Mouse (Mus musculus) CD4-positive helper T cell, adult 2 months (primary cell): ENCODE measurements around the gene Marcksl1.

Experiments used
- DNase-seq: peaks from one replicate; pipeline ENCODE4 v3.0.0-alpha.2; 2012; ENCODE audit warnings: low read depth, missing footprints, low spot score

Marcksl1 gene

DNA sequence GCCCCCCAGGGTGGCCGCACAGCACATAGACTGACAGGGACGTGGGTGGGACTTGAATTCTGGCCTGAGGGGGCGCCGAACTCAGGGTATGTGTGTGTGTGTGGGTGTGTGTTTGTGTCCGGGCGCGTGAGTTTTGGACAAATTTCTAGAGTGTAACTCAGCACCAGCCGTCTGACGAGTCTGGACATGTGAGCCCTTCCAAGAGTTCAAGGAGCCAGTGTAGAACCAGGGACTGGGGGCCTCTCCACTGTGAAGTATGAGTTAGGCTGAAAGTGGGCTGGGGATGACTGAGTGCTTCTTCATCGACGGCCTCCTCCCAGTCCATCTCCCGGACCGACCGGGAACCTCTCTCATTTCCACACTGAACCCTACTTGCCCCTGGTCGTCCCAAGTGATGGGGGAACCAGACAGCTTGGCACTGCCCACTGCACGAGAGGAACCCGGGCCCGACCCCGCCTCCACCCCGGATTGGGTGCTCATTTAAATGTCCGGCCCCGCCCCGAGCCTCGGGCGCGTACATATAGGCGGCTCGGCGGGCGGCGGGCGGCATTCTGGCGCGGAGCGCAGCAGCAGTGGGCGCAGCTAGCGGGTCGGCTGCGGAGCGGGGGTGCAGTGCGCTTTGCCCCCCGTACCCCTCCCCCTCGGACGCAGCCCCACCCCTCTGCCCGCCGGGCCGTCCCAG, at the start of gene Marcksl1:
Gene Marcksl1 (plus strand): TSS at position 496 of the 682 bp plus-strand sequence.
- DNase-seq, result peak; percentile 85

- no peak for DNase-seq
Observed at GRCm38 (mm10) chr4:129464286-129464815, 49.0 kb upstream of the Marcksl1 start.

DNA sequence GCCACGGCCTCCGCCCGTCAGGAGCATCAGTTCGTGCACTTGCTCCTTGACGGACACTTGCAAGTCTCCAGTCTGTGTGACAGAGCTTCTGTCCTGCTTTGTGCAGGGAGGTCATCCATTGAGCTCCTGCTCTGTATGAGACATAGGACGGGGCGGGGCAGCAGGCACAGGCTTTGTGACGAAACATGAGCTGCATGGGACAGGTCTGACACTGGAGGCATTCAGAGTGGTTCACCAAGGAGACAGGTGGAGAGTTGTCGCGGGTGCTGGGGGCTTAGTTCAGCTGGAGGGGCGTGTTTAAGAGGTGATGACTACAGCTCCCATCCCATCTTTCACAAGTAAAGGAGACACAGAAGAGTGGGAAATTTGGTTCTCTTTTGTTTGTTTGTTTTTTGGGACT, 37.3 kb upstream of the Marcksl1 start:
- no peak for DNase-seq

GRCm38 (mm10) chr4:129479863-129480262, 33.5 kb upstream of the Marcksl1 start:
- no peak for DNase-seq

DNA sequence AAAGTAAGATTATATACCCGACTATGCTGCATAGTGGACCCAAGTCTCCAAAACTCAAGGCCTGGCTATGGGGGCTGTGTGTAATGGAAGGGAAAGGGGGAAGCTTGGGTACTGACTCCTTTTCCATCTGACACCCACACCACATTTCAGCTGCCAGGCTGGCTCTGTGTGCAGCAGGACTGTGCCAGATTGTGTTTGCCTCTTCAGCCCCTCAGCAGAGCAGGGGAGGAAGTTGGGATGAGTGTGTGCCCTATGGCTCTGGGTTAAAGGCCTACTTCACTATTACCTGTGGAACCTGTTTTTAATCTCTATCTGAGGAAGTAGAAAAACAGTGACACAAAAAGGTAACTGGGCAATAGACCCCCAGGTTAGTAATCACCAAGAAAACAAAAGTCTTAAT, 32.3 kb upstream of the Marcksl1 start:
- no peak for DNase-seq

- DNase-seq, result peak; percentile 53
Observed at GRCm38 (mm10) chr4:129490972-129491880, 22.2 kb upstream of the Marcksl1 start, which contains the start of the genes Tssk3 and Fam229a. TSS of gene Tssk3 (minus strand) at chr4:129491022. TSS of gene Fam229a (plus strand) at chr4:129491190.

GRCm38 (mm10) chr4:129494681-129495080, 18.7 kb upstream of the Marcksl1 start:
- no peak for DNase-seq

GRCm38 (mm10) chr4:129495672-129496562, 17.5 kb upstream of the Marcksl1 start:
- no peak for DNase-seq

GRCm38 (mm10) chr4:129496631-129497030, 16.8 kb upstream of the Marcksl1 start:
- DNase-seq, result peak; percentile 63

- no peak for DNase-seq
Observed at GRCm38 (mm10) chr4:129498941-129499340, 14.4 kb upstream of the Marcksl1 start.

DNA sequence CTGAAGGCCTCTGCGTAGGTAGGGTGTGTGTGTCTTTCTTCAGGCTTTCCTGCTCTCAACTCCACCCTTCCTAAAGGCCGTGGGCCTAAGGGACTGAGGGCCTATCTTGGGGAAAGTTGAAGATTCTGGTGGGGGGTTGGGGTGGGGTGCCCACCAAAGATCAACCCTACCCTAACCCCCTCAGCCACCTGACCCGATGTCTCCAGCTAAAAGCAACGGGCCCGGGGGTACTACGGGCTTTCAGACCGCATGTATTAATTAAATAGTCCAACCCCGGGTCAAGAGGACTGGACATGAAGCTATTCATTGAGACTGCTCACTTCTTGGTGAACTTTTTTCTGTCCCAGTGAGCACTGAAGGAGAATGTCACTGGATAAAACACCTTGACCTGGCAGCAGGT, 13.4 kb upstream of the Marcksl1 start:
- DNase-seq, result no peak

- DNase-seq, result peak; percentile 82
Observed at GRCm38 (mm10) chr4:129500607-129501566, 12.5 kb upstream of the Marcksl1 start.

DNA sequence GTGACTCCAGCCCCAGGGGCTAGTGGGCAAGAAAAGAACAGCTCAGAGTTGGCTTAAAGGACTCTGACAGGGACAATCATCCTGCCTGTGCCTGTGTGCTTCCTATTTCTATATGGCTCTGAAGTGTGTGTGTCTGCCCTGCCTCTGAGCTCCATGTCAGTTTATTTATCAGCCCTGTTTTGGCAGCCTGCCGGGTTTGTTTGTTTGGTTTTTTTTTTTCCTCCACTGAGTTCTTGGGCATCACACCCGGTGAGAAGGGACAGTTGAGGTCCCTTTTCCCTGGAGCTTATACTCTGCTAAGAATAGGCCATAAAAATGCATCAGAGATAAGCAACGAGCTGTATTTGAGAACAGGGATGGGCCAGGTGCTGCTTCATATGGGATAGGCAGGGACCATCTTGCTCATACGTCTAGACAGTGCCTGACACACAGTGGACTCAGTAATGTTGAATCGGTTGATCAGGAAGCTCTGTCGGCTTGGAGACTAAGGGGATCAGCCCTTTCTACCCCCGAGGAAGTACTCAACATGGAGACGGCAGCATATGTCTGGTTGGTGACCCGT, 11.0 kb upstream of the Marcksl1 start:
- no peak for DNase-seq

GRCm38 (mm10) chr4:129502901-129503444, 10.4 kb upstream of the Marcksl1 start:
- no peak for DNase-seq

DNA sequence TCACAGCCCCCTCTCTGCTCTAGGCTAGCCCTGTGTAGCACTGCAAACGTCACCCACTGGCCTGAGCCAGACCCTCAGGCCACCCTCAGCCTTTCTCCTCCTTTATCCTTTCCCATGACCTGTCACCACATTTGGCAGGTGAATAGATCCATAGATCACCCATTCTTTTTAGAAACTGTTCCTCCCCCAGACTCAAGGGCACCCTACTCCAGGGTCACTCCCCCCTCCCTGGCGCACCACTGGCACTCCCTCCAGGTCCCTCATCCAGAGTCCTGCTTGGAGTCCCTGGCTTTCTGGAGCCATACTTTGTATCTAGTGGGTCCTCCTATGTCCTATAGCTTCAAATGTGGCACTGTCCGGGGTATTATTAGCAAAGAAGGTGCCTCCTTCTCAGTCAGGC, 7.9 kb upstream of the Marcksl1 start:
- no peak for DNase-seq

DNA sequence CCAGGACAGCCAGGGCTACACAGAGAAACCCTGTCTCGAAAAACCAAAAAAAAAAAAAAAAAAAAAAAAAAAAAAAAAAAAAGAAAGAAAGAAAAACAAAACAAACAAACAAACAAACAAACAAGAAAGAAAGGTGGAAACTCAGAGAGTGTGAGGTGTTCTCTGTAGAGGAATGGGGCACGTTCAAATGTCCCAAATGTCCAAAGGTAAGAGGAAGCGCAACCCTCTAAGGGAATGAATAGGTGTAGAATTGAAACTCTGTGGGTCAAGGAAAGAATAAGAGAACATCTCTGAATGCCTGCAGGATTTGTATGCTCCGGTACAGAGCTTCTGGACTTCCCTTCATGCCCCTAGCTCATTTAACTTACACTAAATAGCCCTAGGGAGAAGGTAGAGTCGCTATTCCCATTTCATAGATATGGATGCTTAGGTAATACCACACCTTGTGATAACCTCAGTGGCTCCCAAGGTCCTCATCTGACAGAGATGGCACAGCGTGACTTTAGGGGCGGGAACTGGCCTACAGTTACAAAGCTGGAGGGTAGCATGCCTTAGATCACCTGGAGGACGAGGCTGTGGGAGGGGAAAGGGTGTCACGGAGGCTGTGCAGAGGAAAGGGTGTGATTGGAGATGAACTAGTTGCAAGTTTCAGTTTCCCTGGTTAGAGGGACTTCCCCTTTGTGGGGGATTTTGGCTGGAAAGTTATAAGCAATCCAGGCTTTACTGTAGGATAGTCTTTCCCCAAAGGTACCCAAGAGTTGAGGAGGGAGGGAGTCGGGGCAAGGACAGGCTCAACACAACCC, 5.7 kb upstream of the Marcksl1 start:
- DNase-seq, result peak; percentile 60

DNA sequence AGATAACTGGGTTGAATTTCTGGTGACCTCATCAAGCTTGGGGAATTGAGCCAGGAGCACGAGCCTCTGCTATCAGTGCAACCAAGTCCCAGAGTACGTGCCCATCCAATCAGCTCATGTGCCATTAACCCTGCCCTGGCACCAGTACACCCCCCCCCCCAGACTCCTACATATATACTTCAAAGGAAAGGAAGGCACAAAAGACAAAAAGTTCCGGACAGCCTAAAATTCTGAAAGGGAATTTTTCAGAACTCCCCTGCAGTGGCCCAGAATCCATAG, 5.2 kb upstream of the Marcksl1 start:
- DNase-seq, result no peak

GRCm38 (mm10) chr4:129508834-129509600, 4.4 kb upstream of the Marcksl1 start:
- DNase-seq, result no peak
